Mouse (Mus musculus) thymus, postnatal 14 days (tissue): Measurements from ENCODE around the gene BC034090.
"Not testable (repeated sequence)": the region's sequence is repeated elsewhere in the genome, so short reads cannot be mapped to it uniquely, and the experiment has no call there.

Experiments used
- DNase-seq: peaks from one replicate; pipeline ENCODE4 v3.0.0; 2021

The BC034090 gene

GRCm38 (mm10) chr1:155243797-155244770 is at the start of gene BC034090:
Gene BC034090 (minus strand): TSS chr1:155244444.
- no peak for DNase-seq

GRCm38 (mm10) chr1:155293446-155293845 is 49.2 kb upstream of the BC034090 start:
- peak; percentile 59 for DNase-seq

DNA sequence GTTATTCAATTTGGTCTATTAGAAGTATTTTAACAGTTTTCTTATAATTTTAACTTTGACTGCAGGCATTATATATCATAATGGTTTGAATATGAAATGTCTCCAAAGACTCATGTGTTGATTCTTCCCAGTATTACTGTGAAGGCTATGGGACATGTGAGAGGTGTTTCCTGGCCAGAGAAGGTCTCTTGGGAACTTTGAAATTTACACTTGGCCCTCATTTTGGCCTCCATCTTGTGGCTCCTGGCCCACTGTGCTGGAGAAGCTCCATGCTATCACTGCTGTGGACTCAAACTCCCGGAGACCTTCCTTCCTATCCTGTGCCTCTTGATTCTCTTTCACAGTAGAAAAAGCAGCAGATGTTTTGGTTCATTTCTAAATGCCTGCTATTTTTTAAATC is 45.2 kb upstream of the BC034090 start:
- no peak for DNase-seq

- DNase-seq = no peak
Observed at GRCm38 (mm10) chr1:155288033-155288432, 43.8 kb upstream of the BC034090 start.

DNA sequence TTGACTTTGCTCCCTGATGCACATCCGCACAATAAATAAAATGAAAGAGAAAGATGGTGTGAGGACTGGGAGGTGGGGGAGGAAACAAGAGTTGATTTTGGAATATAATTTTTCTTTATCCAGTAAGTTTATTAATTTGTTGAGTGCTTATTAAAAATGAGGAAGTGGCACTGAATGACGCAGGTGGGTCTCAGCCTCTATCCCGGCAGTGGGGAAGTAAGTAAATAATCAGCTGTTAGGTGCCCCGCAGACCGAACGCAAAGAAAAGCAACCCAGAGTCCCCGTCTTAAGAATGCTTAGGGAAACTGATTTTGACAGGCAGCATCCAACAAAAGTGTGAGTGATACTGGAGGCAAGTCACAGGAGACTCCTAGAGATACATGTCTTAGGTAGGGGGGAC is 39.6 kb upstream of the BC034090 start:
- DNase-seq = no peak

- peak; percentile 74 for DNase-seq
Observed at GRCm38 (mm10) chr1:155281003-155281793, 37.0 kb upstream of the BC034090 start.

- DNase-seq = no peak
Observed at GRCm38 (mm10) chr1:155280306-155280705, 36.1 kb upstream of the BC034090 start.

DNA sequence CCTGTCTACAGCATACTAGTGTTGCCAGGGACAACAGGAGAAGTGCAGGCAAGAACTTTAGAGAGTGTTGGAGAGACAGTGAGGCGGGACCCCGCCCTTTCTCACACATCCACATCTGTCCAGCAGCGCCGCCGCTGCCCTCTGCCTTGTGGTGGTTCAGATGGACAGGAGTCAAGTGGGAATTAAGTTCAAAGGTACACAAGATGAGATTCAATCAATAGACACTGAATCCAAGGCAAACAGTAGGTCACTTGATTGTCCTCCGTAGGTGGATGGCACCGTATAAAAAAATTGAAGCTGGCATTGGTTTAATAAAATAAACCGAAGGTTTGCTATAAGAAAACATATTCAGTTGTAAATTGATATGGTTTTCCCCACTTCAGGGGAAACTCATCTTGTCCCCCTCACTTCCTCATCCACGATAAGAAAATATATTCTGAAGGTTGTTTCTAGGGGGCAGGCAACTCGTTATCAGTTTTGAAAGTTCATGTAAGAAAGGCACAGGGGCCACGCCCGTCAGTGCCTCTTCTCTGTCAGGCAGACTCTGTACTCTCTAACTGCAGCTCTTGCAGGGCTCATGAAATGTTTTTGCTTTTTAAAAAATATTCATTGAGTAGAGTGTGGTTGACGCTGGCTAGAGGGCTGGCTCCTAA is 32.3 kb upstream of the BC034090 start:
- no peak for DNase-seq

DNA sequence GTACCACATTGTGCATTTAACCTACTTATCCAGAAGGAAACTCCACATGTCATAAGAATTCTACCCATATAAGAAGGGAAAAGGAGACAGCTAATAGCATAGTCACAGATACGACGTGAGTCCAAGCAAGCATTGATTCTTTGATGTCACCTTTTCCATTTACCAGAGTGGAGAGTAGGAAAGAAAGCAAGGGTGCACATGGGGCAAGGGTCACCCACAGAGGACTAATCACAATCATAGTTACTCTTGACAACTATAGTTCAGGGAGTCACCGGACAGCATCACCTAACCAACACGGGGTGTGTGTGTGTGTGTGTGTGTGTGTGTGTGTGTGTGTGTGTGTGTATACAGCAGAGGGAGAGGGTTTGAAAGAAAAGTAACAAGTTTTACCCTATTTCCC is 31.5 kb upstream of the BC034090 start:
- DNase-seq = no peak

- DNase-seq = no peak
Observed at GRCm38 (mm10) chr1:155274976-155275375, 30.7 kb upstream of the BC034090 start.

- DNase-seq = no peak
Observed at GRCm38 (mm10) chr1:155272953-155273352, 28.7 kb upstream of the BC034090 start.

- DNase-seq = not testable (repeated sequence)
Observed at GRCm38 (mm10) chr1:155262496-155262895, 18.3 kb upstream of the BC034090 start.

GRCm38 (mm10) chr1:155254309-155254708 is 10.1 kb upstream of the BC034090 start:
- no peak for DNase-seq

DNA sequence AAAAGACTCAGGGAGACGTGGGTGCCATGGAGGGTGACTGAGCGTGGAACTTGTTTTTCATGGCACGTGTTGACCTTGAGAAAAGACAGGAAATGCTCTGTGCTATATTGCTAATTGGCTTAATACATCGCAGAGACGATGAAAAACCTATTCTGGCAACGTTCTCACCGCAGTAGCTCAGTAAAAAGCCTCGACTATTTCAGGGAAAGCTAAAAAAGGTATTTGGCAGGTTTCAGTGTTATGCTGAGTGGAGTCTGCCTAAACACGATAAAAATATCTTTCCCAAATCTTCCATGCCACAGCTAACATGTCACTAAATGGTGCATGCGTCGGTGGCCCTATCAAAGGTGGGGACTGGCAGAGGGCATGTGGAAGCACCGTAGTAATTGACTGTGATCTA is 8.9 kb upstream of the BC034090 start:
- no peak for DNase-seq

- DNase-seq = no peak
Observed at GRCm38 (mm10) chr1:155252631-155253121, 8.4 kb upstream of the BC034090 start.

DNA sequence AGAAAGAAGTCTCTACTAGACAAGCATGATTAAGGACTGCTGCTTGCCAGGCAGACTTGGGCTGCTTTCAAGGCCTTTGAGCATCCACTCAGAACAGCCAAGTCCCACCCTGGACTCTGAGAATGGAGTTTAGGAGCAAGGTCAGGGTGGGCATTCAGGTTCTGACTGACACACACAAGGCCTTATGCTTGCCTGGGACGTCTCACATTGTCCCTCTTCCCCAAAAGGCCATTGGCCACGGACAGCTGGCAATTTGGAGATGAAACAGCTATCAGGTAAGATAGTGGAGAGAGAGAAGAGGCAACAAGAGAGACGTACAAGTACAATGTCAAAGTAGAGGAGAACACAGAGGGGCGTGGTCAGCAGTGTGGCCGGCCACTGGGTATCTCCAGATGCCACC is 7.4 kb upstream of the BC034090 start:
- no peak for DNase-seq

DNA sequence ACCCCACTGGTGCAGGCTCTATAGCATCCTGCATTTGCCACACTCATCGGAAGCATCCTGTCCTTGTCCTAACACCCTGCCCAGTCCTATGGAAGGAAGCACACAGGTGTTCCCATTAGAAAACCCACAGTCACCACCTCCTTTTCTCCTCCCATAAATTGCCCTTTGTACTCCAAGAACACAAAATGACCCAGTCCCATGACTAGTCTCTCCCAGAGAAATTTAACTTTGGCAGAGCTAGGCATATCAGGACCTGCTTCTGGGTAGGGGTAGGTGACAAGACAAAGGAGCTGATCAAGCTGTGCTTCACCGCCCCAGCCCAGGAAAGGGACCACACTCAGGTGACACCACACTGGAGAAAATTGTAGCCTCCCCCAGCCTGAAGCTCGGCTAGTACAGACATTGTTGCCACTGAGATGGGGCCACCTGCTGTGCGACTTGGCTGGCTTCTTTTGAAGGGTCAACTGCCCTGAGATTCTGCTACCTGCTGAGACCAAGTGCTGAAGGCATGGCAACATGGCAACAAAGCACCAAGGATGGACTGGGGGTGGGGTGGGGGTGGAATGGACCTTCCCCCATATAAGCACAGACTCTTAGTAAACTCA is 6.4 kb upstream of the BC034090 start:
- DNase-seq = no peak

- DNase-seq = no peak
Observed at GRCm38 (mm10) chr1:155249896-155250295, 5.7 kb upstream of the BC034090 start.

- no peak for DNase-seq
Observed at GRCm38 (mm10) chr1:155248041-155248440, 3.8 kb upstream of the BC034090 start.

DNA sequence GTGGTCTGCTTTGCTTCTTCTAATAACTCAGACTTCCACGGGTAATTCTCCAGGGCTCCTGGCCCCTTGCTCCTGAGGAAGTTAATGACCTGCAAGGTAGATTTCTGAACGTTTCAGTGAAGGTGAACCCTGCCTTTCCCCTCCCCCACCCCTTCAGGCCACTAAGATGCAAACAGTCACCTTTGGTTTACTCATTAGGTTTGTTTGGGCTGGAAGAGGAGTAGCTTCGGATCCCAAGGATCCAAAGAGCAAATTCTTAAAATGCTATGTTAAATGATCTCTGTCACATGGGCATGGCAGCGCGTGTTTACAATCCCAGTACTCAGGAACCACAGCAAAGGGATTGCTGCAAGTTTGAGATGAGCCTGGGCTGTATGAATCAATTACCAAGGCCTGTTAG is 3.2 kb upstream of the BC034090 start:
- DNase-seq = no peak

GRCm38 (mm10) chr1:155245516-155245915 is 1.3 kb upstream of the BC034090 start:
- DNase-seq = no peak

DNA sequence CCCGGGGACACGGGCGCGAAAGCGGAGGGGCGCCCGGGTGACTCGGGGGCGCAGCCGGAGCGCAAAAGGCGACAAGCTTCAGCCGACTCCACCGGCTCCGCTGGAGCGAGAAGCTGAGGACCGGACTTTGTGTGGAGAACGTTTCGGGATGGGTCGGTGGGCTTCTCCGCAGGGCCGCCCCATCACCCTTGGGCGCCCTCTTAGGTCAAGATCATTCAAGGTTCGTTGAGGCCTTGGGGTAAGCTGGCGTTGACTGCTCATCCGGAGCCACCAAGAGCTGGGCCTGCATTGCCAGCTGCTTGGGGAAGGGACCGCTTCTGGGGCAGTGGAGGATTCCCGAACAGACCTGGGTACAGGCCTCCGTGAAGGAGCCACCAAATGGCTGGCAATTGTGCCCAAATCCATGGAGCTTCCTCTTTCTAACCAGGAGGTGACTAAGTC is 547 bp upstream of the BC034090 start:
- no peak for DNase-seq

DNA sequence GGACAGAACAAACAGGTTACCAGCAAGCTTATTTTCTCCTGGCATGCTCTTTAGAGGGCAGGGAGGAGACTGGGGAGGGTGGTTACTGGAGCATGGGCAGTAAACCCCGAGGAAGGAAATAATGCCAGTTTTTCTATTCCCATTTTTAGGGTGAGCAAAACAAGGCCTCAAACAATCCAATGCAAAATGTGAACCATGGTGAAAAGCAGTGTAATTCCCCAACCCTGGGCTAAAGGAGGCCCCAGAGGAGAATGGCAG is 1.8 kb downstream of the BC034090 start:
- no peak for DNase-seq
